Mouse (Mus musculus): Measurements from ENCODE around the gene Wee2. TPM values are rescaled to one million over a fixed set of nuclear protein-coding genes. Genes with fewer than 3 reads are reported as not detected.

Gene Wee2
- polyA plus RNA-seq, 1 experiment from 2014 or later, result not detected

GRCm38 (mm10) chr6:40418386-40418785, 20.5 kb upstream of the Wee2 start:
- no peak overlapping the region for H3K4me2 ChIP-seq
- DNase-seq (ENCODE audit: low spot score), result no peak
- H3K9ac ChIP-seq (ENCODE audit: low read depth, low read length), result no peak overlapping the region
- H3K4me1 ChIP-seq (replicated peaks; ENCODE audit: control insufficient read depth, insufficient read depth, low read length), result no peaks in the 10 kb centered on the region
- ATAC-seq (replicated peaks; ENCODE audit: low FRiP score), result no peak
- no peaks in the 10 kb centered on the region for H3K36me3 ChIP-seq (ENCODE audit: control insufficient read depth, insufficient read depth, low read length)
- no peak overlapping the region for H3K27ac ChIP-seq (ENCODE audit: low read depth, low read length)
- H3K4me3 ChIP-seq (ENCODE audit: low read depth, low read length), result no peak overlapping the region
- 88% methylated on average over 4 of the region's 4 CpGs for WGBS
- H3K9me3 ChIP-seq (ENCODE audit: control insufficient read depth, low read length), result no peaks in the 10 kb centered on the region
- H3K27me3 ChIP-seq (replicated peaks; ENCODE audit: control insufficient read depth, insufficient read depth, low read length), result no peaks in the 10 kb centered on the region

- DNase-seq (ENCODE audit: low spot score) (no peak), ATAC-seq (replicated peaks; ENCODE audit: low FRiP score) (no peak)
- Histone ChIP-seq H3K36me3 (ENCODE audit: control insufficient read depth, insufficient read depth, low read length) (no peaks in the 10 kb centered on the region), H3K27ac (ENCODE audit: low read depth, low read length) (no peak overlapping the region), H3K9me3 (ENCODE audit: control insufficient read depth, low read length) (no peaks in the 10 kb centered on the region), H3K4me1 (replicated peaks; ENCODE audit: control insufficient read depth, insufficient read depth, low read length) (no peaks in the 10 kb centered on the region), H3K4me2 (no peak overlapping the region), H3K27me3 (replicated peaks; ENCODE audit: control insufficient read depth, insufficient read depth, low read length) (no peaks in the 10 kb centered on the region), H3K9ac (ENCODE audit: low read depth, low read length) (no peak overlapping the region), H3K4me3 (ENCODE audit: low read depth, low read length) (no peak overlapping the region)
- 85% methylated on average over 6 of the region's 6 CpGs for WGBS
Measured at GRCm38 (mm10) chr6:40421099-40421498, 17.8 kb upstream of the Wee2 start.

GRCm38 (mm10) chr6:40423013-40423412, 15.9 kb upstream of the Wee2 start:
- DNase-seq (ENCODE audit: low spot score), result no peak
- Histone ChIP-seq H3K36me3 (ENCODE audit: control insufficient read depth, insufficient read depth, low read length) (no peaks in the 10 kb centered on the region), H3K4me2 (no peak overlapping the region), H3K9ac (ENCODE audit: low read depth, low read length) (no peak overlapping the region), H3K9me3 (ENCODE audit: control insufficient read depth, low read length) (no peaks in the 10 kb centered on the region), H3K4me3 (ENCODE audit: low read depth, low read length) (no peak overlapping the region), H3K4me1 (replicated peaks; ENCODE audit: control insufficient read depth, insufficient read depth, low read length) (no peaks in the 10 kb centered on the region), H3K27me3 (replicated peaks; ENCODE audit: control insufficient read depth, insufficient read depth, low read length) (no peaks in the 10 kb centered on the region), H3K27ac (ENCODE audit: low read depth, low read length) (no peak overlapping the region)
- ATAC-seq (replicated peaks; ENCODE audit: low FRiP score), result no peak
- WGBS, result 95% methylated on average over 1 of the region's 1 CpGs

GRCm38 (mm10) chr6:40423774-40424173, 15.1 kb upstream of the Wee2 start:
- DNase-seq (ENCODE audit: low spot score) (no peak), ATAC-seq (replicated peaks; ENCODE audit: low FRiP score) (no peak)
- Histone ChIP-seq H3K4me3 (ENCODE audit: low read depth, low read length) (no peak overlapping the region), H3K4me2 (no peak overlapping the region), H3K36me3 (ENCODE audit: control insufficient read depth, insufficient read depth, low read length) (no peaks in the 10 kb centered on the region), H3K9me3 (ENCODE audit: control insufficient read depth, low read length) (no peaks in the 10 kb centered on the region), H3K27me3 (replicated peaks; ENCODE audit: control insufficient read depth, insufficient read depth, low read length) (no peaks in the 10 kb centered on the region), H3K9ac (ENCODE audit: low read depth, low read length) (no peak overlapping the region), H3K4me1 (replicated peaks; ENCODE audit: control insufficient read depth, insufficient read depth, low read length) (no peaks in the 10 kb centered on the region), H3K27ac (ENCODE audit: low read depth, low read length) (no peak overlapping the region)
- WGBS, result 45% methylated on average over 1 of the region's 1 CpGs

GRCm38 (mm10) chr6:40427441-40427840, 11.4 kb upstream of the Wee2 start:
- H3K36me3 ChIP-seq (ENCODE audit: control insufficient read depth, insufficient read depth, low read length), result no peaks in the 10 kb centered on the region
- no peak overlapping the region for H3K9ac ChIP-seq (ENCODE audit: low read depth, low read length)
- H3K27ac ChIP-seq (ENCODE audit: low read depth, low read length), result no peak overlapping the region
- DNase-seq (ENCODE audit: low spot score), result no peak
- ATAC-seq (replicated peaks; ENCODE audit: low FRiP score), result no peak
- no peaks in the 10 kb centered on the region for H3K4me1 ChIP-seq (replicated peaks; ENCODE audit: control insufficient read depth, insufficient read depth, low read length)
- H3K4me3 ChIP-seq (ENCODE audit: low read depth, low read length), result no peak overlapping the region
- H3K4me2 ChIP-seq, result no peak overlapping the region
- H3K9me3 ChIP-seq (ENCODE audit: control insufficient read depth, low read length), result no peaks in the 10 kb centered on the region
- 81% methylated on average over 7 of the region's 7 CpGs for WGBS
- no peaks in the 10 kb centered on the region for H3K27me3 ChIP-seq (replicated peaks; ENCODE audit: control insufficient read depth, insufficient read depth, low read length)

GRCm38 (mm10) chr6:40428696-40429095, 10.2 kb upstream of the Wee2 start:
- H3K4me2 ChIP-seq, result no peak overlapping the region
- H3K27me3 ChIP-seq (replicated peaks; ENCODE audit: control insufficient read depth, insufficient read depth, low read length), result no peaks in the 10 kb centered on the region
- H3K27ac ChIP-seq (ENCODE audit: low read depth, low read length), result no peak overlapping the region
- DNase-seq (ENCODE audit: low spot score) (no peak), ATAC-seq (replicated peaks; ENCODE audit: low FRiP score) (no peak)
- no peaks in the 10 kb centered on the region for H3K9me3 ChIP-seq (ENCODE audit: control insufficient read depth, low read length)
- 65% methylated on average over 3 of the region's 3 CpGs for WGBS
- H3K4me1 ChIP-seq (replicated peaks; ENCODE audit: control insufficient read depth, insufficient read depth, low read length), result no peaks in the 10 kb centered on the region
- H3K9ac ChIP-seq (ENCODE audit: low read depth, low read length), result no peak overlapping the region
- H3K4me3 ChIP-seq (ENCODE audit: low read depth, low read length), result no peak overlapping the region
- H3K36me3 ChIP-seq (ENCODE audit: control insufficient read depth, insufficient read depth, low read length), result no peaks in the 10 kb centered on the region

GRCm38 (mm10) chr6:40429521-40429931, 9.4 kb upstream of the Wee2 start:
- ATAC-seq (replicated peaks; ENCODE audit: low FRiP score) (no peak), DNase-seq (ENCODE audit: low spot score) (no peak)
- no peaks in the 10 kb centered on the region for H3K36me3 ChIP-seq (ENCODE audit: control insufficient read depth, insufficient read depth, low read length)
- no peak overlapping the region for H3K27ac ChIP-seq (ENCODE audit: low read depth, low read length)
- H3K27me3 ChIP-seq (replicated peaks; ENCODE audit: control insufficient read depth, insufficient read depth, low read length), result no peaks in the 10 kb centered on the region
- H3K4me2 ChIP-seq, result no peak overlapping the region
- no peak overlapping the region for H3K4me3 ChIP-seq (ENCODE audit: low read depth, low read length)
- H3K4me1 ChIP-seq (replicated peaks; ENCODE audit: control insufficient read depth, insufficient read depth, low read length), result no peaks in the 10 kb centered on the region
- no peak overlapping the region for H3K9ac ChIP-seq (ENCODE audit: low read depth, low read length)
- WGBS, result 76% methylated on average over 4 of the region's 4 CpGs
- H3K9me3 ChIP-seq (ENCODE audit: control insufficient read depth, low read length), result no peaks in the 10 kb centered on the region

- no peak overlapping the region for H3K9ac ChIP-seq (ENCODE audit: low read depth, low read length)
- H3K27me3 ChIP-seq (replicated peaks; ENCODE audit: control insufficient read depth, insufficient read depth, low read length), result no peaks in the 10 kb centered on the region
- no peak overlapping the region for H3K4me3 ChIP-seq (ENCODE audit: low read depth, low read length)
- H3K27ac ChIP-seq (ENCODE audit: low read depth, low read length), result no peak overlapping the region
- H3K9me3 ChIP-seq (ENCODE audit: control insufficient read depth, low read length), result no peaks in the 10 kb centered on the region
- no peaks in the 10 kb centered on the region for H3K4me1 ChIP-seq (replicated peaks; ENCODE audit: control insufficient read depth, insufficient read depth, low read length)
- WGBS, result 64% methylated on average over 3 of the region's 3 CpGs
- no peak overlapping the region for H3K4me2 ChIP-seq
- ATAC-seq (replicated peaks; ENCODE audit: low FRiP score), result no peak
- DNase-seq (ENCODE audit: low spot score), result no peak
- H3K36me3 ChIP-seq (ENCODE audit: control insufficient read depth, insufficient read depth, low read length), result no peaks in the 10 kb centered on the region
Measured at GRCm38 (mm10) chr6:40430251-40430650, 8.6 kb upstream of the Wee2 start.

- Histone ChIP-seq H3K9me3 (ENCODE audit: control insufficient read depth, low read length) (no peaks in the 10 kb centered on the region), H3K4me1 (replicated peaks; ENCODE audit: control insufficient read depth, insufficient read depth, low read length) (no peaks in the 10 kb centered on the region), H3K27ac (ENCODE audit: low read depth, low read length) (no peak overlapping the region), H3K36me3 (ENCODE audit: control insufficient read depth, insufficient read depth, low read length) (no peaks in the 10 kb centered on the region), H3K27me3 (replicated peaks; ENCODE audit: control insufficient read depth, insufficient read depth, low read length) (no peaks in the 10 kb centered on the region; the same call in 1 of the 2 replicates), H3K4me2 (no peak overlapping the region), H3K4me3 (ENCODE audit: low read depth, low read length) (no peak overlapping the region), H3K9ac (ENCODE audit: low read depth, low read length) (no peak overlapping the region)
- ATAC-seq (replicated peaks; ENCODE audit: low FRiP score) (no peak), DNase-seq (ENCODE audit: low spot score) (no peak)
- 65% methylated on average over 3 of the region's 3 CpGs for WGBS
Measured at GRCm38 (mm10) chr6:40430878-40431277, 8.0 kb upstream of the Wee2 start.
